ENCODE assay signal across 8 mouse cellular contexts in the genomic region with DNA sequence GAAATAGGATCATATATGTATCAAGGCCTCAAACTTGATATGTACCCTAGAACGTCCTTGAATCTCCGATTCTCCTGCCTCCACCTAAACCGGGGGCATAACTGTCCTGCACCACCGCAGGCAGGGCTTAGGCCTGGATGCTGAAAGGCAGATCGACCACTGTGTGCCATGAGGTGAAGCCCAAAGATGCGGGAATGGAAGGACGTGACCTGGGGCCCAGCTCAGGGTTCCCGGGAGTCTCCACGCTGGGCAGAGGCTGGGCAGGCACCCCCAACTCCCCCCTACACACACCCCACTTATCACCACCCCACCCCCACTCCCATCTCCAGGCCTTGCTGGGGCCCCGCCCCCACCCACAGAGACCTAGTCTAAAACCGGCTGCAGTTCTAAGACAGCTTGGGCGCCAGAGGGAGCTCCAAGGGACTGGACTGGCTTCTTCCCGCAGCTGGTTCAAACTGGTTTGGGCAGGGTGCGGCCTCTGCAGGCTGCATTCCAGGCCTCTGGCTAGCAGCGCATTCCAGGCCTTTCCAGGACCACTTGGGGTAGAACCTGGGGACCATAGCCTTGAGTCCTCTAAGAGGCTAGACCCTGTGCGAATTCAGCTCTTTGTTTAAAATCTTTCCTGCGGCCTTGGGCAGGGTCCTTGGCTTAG. TPM values are rescaled to one million over a fixed set of nuclear protein-coding genes. Genes with fewer than 3 reads are reported as not detected.
A peak's percentile ranks its signal among the peaks of the same experiment; 100 is the strongest.
DNase-seq lines count a peak whose midpoint lies in the region; ATAC-seq and TF ChIP-seq lines count a peak whose summit lies in the region.

No protein-coding gene starts in this region.

- TF ChIP-seq EP300 in lung, postnatal 0 days (IDR thresholded peaks at IDR 0.05) = peak; percentile 79

- H3K27me3 ChIP-seq in lung, postnatal 0 days (replicated peaks; ENCODE audit: insufficient read depth, low read length) = no peaks in the 10 kb centered on the region

- peak overlapping the region; percentile 55 for H3K27ac ChIP-seq in lung, postnatal 0 days (ENCODE audit: low read length)

- H3K9ac ChIP-seq in lung, postnatal 0 days (replicated peaks; ENCODE audit: low read depth) = no peak overlapping the region

- TF ChIP-seq CTCF in lung, postnatal 0 days (IDR thresholded peaks at IDR 0.05) = peak; percentile 74

- whole genome bisulfite sequencing in lung, postnatal 0 days = 19% methylated on average over 17 of the region's 17 CpGs

- no peak overlapping the region for H3K4me3 ChIP-seq in lung, postnatal 0 days (ENCODE audit: low read depth, low read length)

- no peaks in the 10 kb centered on the region for H3K9me3 ChIP-seq in lung, postnatal 0 days (ENCODE audit: low read length)

- DNase-seq in CD4-positive helper T cell, adult 2 months (ENCODE audit: low read depth, low spot score) = peak; percentile 21
- DNase-seq in adrenal gland, postnatal 25 days = peak; percentile 75
- peak; percentile 92 for DNase-seq in forelimb bud, embryonic 11.5 days (ENCODE audit: low read depth, low spot score)
- DNase-seq in heart, postnatal 4 days = peak; percentile 90
- peak; percentile 48 for DNase-seq in layer of hippocampus, adult 9-11 months
- DNase-seq in lung, postnatal 0 days (ENCODE audit: low spot score) = peak; percentile 96
- peak; percentile 92 for DNase-seq in retina, postnatal 1 day

- ATAC-seq in lung, postnatal 0 days = peak; percentile 90
- ATAC-seq in activated CD4-positive, CD25-positive, alpha-beta regulatory T cell, adult 4 months = no peak

- H3K4me2 ChIP-seq in lung, postnatal 0 days (replicated peaks; ENCODE audit: low read depth, low read length) = no peak overlapping the region

- no peaks in the 10 kb centered on the region for H3K4me1 ChIP-seq in lung, postnatal 0 days (ENCODE audit: insufficient read depth, low read depth, low read length)

- H3K36me3 ChIP-seq in lung, postnatal 0 days (ENCODE audit: insufficient read depth, low read length) = no peaks in the 10 kb centered on the region

RNA-seq across cellular contexts. Expression of a gene that starts 34.0 kb away (rescaled TPM):
- total RNA-seq in adrenal gland, postnatal 25 days (2021) = 1.6 and 2.3 TPM in 2 replicates
- total RNA-seq in heart, postnatal 4 days (2021) = 1 to 10 TPM; 4.0 to 4.5 TPM
- 47.2 and 50.5 TPM in 2 replicates for polyA plus RNA-seq in lung, postnatal 0 days (2015; fragmentation: Nextera tagmentation; extraction: Ambion mirVana)
- polyA plus RNA-seq in activated CD4-positive, CD25-positive, alpha-beta regulatory T cell, adult 4 months (2017; shearing (Covaris generic)) = 1 to 10 TPM in 1 of 2 experiments, under 1 TPM in 1; 0.48 to 1.1 TPM

Comparison
In these comparisons a context has a peak if more than half of its experiments do, and no peak if none do; other contexts are left out.
1. DNase-seq: peak in every context shown above with its lines; median percentile 96 in lung, postnatal 0 days; 92 in forelimb bud, embryonic 11.5 days; 92 in retina, postnatal 1 day; 90 in heart, postnatal 4 days; 75 in adrenal gland, postnatal 25 days; 48 in layer of hippocampus, adult 9-11 months; 21 in CD4-positive helper T cell, adult 2 months.